Mouse (Mus musculus): ENCODE results near the gene Cfap20.
"Not testable (repeated sequence)": the region's sequence is repeated elsewhere in the genome, so short reads cannot be mapped to it uniquely, and the experiment has no call there.

Cfap20 gene

GRCm38 (mm10) chr8:95422193-95422810 is 12.4 kb downstream of the Cfap20 start:
- DNase-seq (ENCODE audit: low spot score in 2 of 2): no peak

GRCm38 (mm10) chr8:95411309-95411972 is 23.2 kb downstream of the Cfap20 start:
- no peak for DNase-seq (ENCODE audit: low spot score in 2 of 2)

- DNase-seq (ENCODE audit: low spot score in 2 of 2): no peak
Observed at GRCm38 (mm10) chr8:95409518-95409917, 25.2 kb downstream of the Cfap20 start.

GRCm38 (mm10) chr8:95401091-95401490 is 33.6 kb downstream of the Cfap20 start:
- no peak for DNase-seq (ENCODE audit: low spot score in 2 of 2)

GRCm38 (mm10) chr8:95399131-95399530 is 35.5 kb downstream of the Cfap20 start:
- DNase-seq (ENCODE audit: low spot score in 2 of 2): no peak

- no peak for DNase-seq (ENCODE audit: low spot score in 2 of 2)
Observed at GRCm38 (mm10) chr8:95397201-95397600, 37.5 kb downstream of the Cfap20 start.

- DNase-seq (ENCODE audit: low spot score in 2 of 2): no peak
Observed at GRCm38 (mm10) chr8:95396752-95397151, 37.9 kb downstream of the Cfap20 start.

- DNase-seq (ENCODE audit: low spot score in 2 of 2): no peak
Observed at GRCm38 (mm10) chr8:95395186-95395918, 39.3 kb downstream of the Cfap20 start.

- no peak for DNase-seq (ENCODE audit: low spot score in 2 of 2)
Observed at GRCm38 (mm10) chr8:95392604-95393003, 42.1 kb downstream of the Cfap20 start.

- no peak for DNase-seq (ENCODE audit: low spot score in 2 of 2)
Observed at GRCm38 (mm10) chr8:95391101-95391500, 43.6 kb downstream of the Cfap20 start.

- DNase-seq (ENCODE audit: low spot score in 2 of 2): no peak
Observed at GRCm38 (mm10) chr8:95390312-95390711, 44.4 kb downstream of the Cfap20 start.

GRCm38 (mm10) chr8:95387936-95388335 is 46.7 kb downstream of the Cfap20 start:
- DNase-seq (ENCODE audit: low spot score in 2 of 2): no peak

GRCm38 (mm10) chr8:95387221-95387620 is 47.4 kb downstream of the Cfap20 start:
- no peak for DNase-seq (ENCODE audit: low spot score in 2 of 2)

GRCm38 (mm10) chr8:95386037-95386436 is 48.6 kb downstream of the Cfap20 start:
- DNase-seq (ENCODE audit: low spot score in 2 of 2): no peak

- no peak for DNase-seq (ENCODE audit: low spot score in 2 of 2)
Observed at GRCm38 (mm10) chr8:95384501-95384900, 50.2 kb downstream of the Cfap20 start.

GRCm38 (mm10) chr8:95381595-95381994 is 53.1 kb downstream of the Cfap20 start:
- no peak for DNase-seq (ENCODE audit: low spot score in 2 of 2)

GRCm38 (mm10) chr8:95380953-95381352 is 53.7 kb downstream of the Cfap20 start:
- DNase-seq (ENCODE audit: low spot score in 2 of 2): no peak

- DNase-seq (ENCODE audit: low spot score in 2 of 2): not testable (repeated sequence)
Observed at GRCm38 (mm10) chr8:95378928-95379327, 55.7 kb downstream of the Cfap20 start.

GRCm38 (mm10) chr8:95377863-95378291 is 56.8 kb downstream of the Cfap20 start:
- peak; percentile 55 to 77 for DNase-seq (ENCODE audit: low spot score in 2 of 2)

GRCm38 (mm10) chr8:95377101-95377500 is 57.6 kb downstream of the Cfap20 start:
- DNase-seq (ENCODE audit: low spot score in 2 of 2): no peak

- DNase-seq (ENCODE audit: low spot score in 2 of 2): no peak
Observed at GRCm38 (mm10) chr8:95376309-95376999, 58.2 kb downstream of the Cfap20 start.

GRCm38 (mm10) chr8:95375374-95375930 is 59.2 kb downstream of the Cfap20 start:
- DNase-seq (ENCODE audit: low spot score in 2 of 2): no peak
